Mouse (Mus musculus) left cerebral cortex, postnatal 10 days (tissue): Measurements from ENCODE around the gene Ap2m1. TPM values are rescaled to one million over a fixed set of nuclear protein-coding genes. Genes with fewer than 3 reads are reported as not detected.

Experiments
- DNase-seq, 2 experiments: peaks; one replicate each; pipeline ENCODE4 v3.0.0; 2021 to 2022; ENCODE audit warnings: low spot score in 2 of 2, mixed read lengths in 1 of 2; ENCODE audit errors: extremely low spot score in 1 of 2
- intact Hi-C: fragments of 180-260 bp; cut with DNase I; formaldehyde crosslinking; loops from one replicate; pipeline ENCODE4 v1.15.1; 2025
- total RNA-seq, 2 experiments: library from RNA; stranded (reverse); gene quantifications; 2 replicates each; pipeline ENCODE4 v1.2.3; 2021

Ap2m1 gene
- total RNA-seq, 2 experiments from 2014 or later, result 950 to 999 TPM

DNA sequence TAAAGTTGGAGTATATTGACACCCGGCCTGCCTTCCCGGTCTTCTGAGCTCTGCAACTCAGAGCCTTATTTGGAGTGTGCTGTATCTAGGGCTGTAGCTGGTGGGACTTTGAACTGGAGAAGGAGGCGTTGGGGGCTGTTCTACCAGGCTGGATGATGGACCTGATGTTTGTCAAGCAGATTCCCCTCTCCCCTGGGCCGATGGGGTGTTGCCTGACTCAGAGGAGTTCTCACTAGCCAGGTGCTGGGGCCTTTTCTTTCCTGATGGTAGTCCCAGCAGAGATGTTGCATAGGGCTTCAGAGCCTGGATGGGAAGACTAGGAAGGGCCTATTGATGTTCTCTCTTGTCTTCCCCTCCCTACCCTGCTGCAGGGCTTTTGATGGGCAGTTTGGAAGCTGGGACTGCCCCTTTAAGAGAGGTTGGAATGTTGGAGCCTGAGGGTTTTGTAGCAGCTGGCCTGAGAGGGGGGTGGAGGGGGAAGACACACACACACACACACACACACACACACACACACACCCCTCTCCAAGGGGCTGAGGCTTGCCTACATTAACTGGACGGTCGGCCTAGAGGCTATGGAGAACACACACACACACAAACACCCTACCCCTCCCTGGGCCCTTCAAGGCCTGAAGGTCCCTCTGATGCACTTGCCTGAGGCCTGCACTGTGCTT is 17.4 kb upstream of the Ap2m1 start:
- peak in 1 of 2 experiments; percentile 51 for DNase-seq
- intact Hi-C loops, result no loop called here

- intact Hi-C loops, result no loop called here
Observed at GRCm38 (mm10) chr16:20523886-20524285, 11.4 kb upstream of the Ap2m1 start.

GRCm38 (mm10) chr16:20528779-20529178 is 6.5 kb upstream of the Ap2m1 start:
- intact Hi-C loops, result no loop called here
- no peak for DNase-seq

More at GRCm38 (mm10) chr16:20523886-20524285, 11.4 kb upstream of the Ap2m1 start:
- no peak for DNase-seq

GRCm38 (mm10) chr16:20529375-20529774 is 5.9 kb upstream of the Ap2m1 start:
- intact Hi-C loops, result no loop called here
- no peak for DNase-seq

DNA sequence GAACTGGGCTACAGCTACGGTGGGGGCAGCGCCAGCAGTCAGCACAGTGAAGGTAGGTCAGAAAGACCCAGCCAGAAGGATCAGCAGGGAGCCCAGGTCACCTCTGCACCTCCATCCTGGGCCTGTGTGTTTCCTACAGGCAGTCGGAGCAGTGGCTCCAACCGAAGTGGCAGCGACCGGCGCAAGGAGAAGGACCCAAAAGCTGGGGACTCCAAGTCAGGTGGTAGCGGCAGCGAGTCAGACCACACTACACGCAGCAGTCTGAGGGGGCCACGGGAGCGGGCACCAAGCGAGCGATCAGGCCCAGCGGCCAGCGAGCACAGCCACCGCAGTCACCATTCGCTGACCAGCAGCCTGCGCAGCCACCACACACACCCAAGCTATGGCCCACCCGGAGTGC is 4.3 kb upstream of the Ap2m1 start:
- no peak for DNase-seq
- intact Hi-C loops, result no loop called here

GRCm38 (mm10) chr16:20534617-20535295 is 522 bp upstream of the Ap2m1 start:
- no peak for DNase-seq
- intact Hi-C loops, result no loop called here

DNA sequence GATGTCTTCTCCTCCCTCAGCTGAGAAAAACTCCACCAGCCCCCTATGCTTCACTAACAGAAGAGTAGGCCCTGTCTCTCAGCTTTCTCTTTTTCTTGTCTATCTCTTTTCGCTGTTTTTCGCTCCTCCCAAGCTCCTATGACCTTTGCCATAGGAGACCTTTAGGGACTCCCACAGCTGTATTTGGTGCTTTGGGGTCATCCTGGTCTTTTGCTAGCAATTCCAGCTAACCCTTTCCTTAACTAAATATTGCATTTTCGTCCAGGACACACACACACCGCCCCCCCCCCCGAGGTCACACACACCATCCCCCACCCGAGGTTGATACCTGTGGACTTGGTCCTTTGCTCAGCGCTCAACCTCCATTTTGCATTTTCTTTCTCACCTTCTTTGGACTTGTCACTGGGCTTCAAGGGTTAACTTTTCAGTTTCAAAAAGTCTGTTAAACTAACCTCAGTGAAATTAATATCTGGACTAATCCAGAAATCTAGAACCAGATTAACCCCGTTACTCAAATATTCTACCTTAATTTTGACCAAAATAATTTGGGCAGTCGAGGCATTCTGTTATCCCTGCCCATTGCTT is 895 bp downstream of the Ap2m1 start:
- no peak for DNase-seq
- intact Hi-C loops, result no loop called here

DNA sequence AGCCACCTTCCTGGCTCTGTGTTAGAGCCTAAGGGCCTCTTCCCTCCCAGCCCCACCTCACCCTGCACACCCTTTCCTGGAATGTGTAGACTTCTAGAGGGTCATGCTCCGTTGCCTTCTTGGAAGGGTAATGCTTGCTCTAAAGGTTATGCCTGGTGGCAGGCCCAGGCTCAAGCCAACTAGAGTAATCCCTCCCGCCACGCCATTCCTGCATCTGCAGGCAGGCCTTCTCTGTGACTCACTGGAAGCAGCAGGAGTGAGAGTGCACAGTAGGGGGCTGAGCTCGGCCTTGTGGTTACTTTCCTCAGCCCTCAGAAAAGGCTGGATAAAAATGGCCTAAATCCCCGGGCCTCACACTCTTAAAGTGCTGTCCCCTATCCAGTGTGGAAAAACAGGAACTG is 1.8 kb downstream of the Ap2m1 start:
- intact Hi-C loops, result loop anchor here (1.0 kb wide), 1 partner anchor 8 kb away; no protein-coding TSS in a partner anchor
- DNase-seq, result peak in 1 of 2 experiments; percentile 79

DNA sequence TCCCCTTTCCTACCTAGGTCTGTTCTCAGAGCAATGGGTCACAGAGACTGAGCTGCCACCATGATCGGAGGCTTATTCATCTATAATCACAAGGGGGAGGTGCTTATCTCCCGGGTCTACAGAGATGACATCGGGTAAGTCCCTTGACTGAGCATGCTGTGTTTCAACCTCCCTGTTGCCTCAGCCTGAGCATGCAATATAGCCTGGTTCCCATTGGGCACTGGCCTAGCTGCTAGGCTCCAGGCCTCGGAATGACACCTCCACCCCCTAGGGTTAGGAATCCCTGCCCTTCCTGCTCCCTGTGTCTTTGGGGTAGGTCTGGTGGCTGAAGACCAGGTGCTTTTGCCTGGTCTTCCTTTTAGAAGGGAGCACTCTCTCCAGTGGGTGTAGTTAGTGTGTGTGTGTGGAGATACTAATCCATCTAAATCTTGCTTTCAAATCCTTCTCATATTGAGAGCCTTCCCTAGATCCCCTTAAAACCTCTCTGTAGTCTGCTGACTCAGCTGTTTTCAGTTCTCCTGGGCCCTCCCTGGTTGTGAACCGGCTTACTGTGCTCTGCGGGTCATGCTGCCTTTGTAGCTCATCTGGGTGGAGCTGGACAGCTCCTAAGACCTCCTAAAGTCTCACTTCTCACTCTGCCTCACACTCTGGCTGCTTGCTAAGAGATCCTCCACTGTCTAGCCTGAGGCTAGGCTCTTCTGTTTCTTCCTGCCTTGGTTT is 2.5 kb downstream of the Ap2m1 start:
- DNase-seq, result no peak
- intact Hi-C loops, result loop anchor here (1.0 kb wide), 1 partner anchor 8 kb away; no protein-coding TSS in a partner anchor

- no peak for DNase-seq
- intact Hi-C loops, result no loop called here
Observed at GRCm38 (mm10) chr16:20539649-20540048, 4.4 kb downstream of the Ap2m1 start.

DNA sequence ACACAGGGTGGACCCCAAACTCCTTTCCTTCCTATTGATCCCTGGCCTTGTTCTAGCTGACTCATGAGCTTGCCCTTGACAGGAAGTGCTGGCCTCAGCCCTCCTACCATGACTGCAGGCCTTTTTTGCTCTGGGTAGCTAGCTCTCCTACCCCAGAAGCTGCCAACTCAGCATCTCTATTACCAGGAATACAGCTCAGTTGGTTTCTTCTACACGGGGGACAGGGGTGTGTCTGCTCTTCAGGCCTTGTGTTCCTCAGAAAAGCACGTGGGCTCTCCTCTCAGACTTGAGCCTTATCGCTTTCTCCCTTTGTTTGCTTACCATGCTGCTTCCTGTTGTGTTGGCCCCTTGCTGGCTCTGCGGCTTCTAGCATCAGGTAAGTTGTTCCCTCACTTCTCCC is 5.2 kb downstream of the Ap2m1 start:
- no peak for DNase-seq
- intact Hi-C loops, result no loop called here

DNA sequence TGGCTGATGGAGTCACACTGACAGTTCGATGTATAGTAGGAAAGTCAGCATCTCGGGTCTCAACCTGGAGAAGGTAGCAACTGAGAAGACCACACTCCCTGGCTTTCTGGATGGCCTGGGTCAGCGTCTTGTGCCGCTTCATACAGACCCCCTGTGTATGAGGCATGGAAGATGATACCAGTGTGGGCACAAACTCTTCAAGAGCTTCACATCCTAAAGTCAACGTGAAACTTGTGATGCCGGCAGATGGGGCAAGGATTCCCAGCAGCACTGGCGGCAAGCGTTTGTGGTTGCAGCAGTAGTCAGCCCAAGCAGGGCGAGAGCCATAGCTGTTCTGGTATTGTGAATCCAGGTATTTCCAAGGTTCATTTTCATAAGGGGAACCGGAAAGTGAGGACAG is 10.4 kb downstream of the Ap2m1 start:
- no peak for DNase-seq

GRCm38 (mm10) chr16:20547423-20547822 is 12.1 kb downstream of the Ap2m1 start:
- DNase-seq, result no peak
- intact Hi-C loops, result no loop called here

More for the DNA sequence above, 10.4 kb downstream of the Ap2m1 start:
- intact Hi-C loops, result loop anchor here (1.0 kb wide), 1 partner anchor 8 kb away; no protein-coding TSS in a partner anchor

DNA sequence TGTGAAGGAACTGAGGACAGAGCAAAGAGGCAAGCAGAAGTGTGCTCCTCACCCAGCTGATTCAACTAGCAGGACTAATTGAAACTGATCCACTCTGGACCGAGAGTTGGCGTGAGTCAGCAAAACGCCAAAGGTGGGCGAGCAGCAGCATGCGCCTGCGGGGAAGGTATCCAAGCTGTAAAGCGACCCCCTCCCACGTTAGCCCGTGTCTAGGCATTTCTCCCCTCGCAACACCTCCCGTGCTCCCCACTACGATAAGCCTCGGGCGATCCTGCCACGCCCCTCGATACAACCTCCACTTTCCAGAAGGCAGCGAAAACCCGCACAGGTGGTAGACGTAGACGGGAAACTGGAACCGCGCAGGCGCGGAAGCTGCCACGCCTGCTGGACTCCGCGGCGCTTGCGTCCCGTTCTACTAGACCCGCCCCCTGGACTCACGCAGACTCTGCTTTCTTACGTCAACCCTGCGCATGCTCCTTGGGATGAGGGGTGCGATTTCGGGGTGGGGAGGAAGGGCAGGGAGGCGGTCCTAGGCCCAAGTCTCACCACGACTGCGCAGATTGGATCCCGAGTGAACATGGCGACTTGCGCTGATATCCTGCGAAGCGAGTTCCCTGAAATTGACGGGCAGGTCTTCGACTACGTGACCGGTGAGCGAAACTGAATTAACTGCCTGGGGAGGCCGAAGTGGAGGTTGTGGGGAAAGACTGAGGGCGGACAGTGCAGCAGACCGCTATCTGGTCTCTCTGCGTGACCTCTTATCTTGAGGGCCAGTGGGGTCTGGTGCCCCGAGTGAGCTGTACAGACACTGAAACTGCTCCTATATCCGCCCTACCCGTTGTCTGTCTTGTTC is 13.0 kb downstream of the Ap2m1 start, which contains the start of gene Abcf3:
Gene Abcf3, plus strand, starts transcription at position 482 of the 853 bp plus-strand sequence.
- intact Hi-C loops, result no loop called here
- peak; percentile 98 to 99 for DNase-seq

GRCm38 (mm10) chr16:20549161-20549560 is 13.9 kb downstream of the Ap2m1 start:
- intact Hi-C loops, result no loop called here
- DNase-seq, result no peak

GRCm38 (mm10) chr16:20551691-20552090 is 16.4 kb downstream of the Ap2m1 start:
- intact Hi-C loops, result no loop called here
- DNase-seq, result no peak

GRCm38 (mm10) chr16:20552594-20552993 is 17.3 kb downstream of the Ap2m1 start:
- no peak for DNase-seq
- intact Hi-C loops, result no loop called here

GRCm38 (mm10) chr16:20555000-20555399 is 19.7 kb downstream of the Ap2m1 start:
- DNase-seq, result no peak
- intact Hi-C loops, result no loop called here
